Mouse (Mus musculus) neural tube, embryonic 10.5 days (tissue): Measurements from ENCODE around the gene Lpin3.

ENCODE experiments used
- DNase-seq: peaks from one replicate; pipeline ENCODE4 v3.0.0-alpha.2; 2017; ENCODE audit warnings: low spot score; ENCODE audit errors: extremely low spot score

The Lpin3 gene

GRCm38 (mm10) chr2:160886221-160886620 lies 5.8 kb downstream of the Lpin3 start:
- no peak for DNase-seq

GRCm38 (mm10) chr2:160887284-160887683 lies 6.8 kb downstream of the Lpin3 start:
- DNase-seq, result peak; percentile 83

GRCm38 (mm10) chr2:160887859-160888258 lies 7.4 kb downstream of the Lpin3 start:
- peak; percentile 34 for DNase-seq

GRCm38 (mm10) chr2:160891045-160891444 lies 10.6 kb downstream of the Lpin3 start:
- no peak for DNase-seq

- DNase-seq, result no peak
These were observed 11.2 kb downstream of the Lpin3 start for GRCm38 (mm10) chr2:160891697-160892096.

GRCm38 (mm10) chr2:160901656-160902412 lies 21.4 kb downstream of the Lpin3 start:
- DNase-seq, result no peak

GRCm38 (mm10) chr2:160905301-160905700 lies 24.8 kb downstream of the Lpin3 start:
- no peak for DNase-seq

GRCm38 (mm10) chr2:160906101-160906500 lies 25.6 kb downstream of the Lpin3 start:
- DNase-seq, result no peak

GRCm38 (mm10) chr2:160908607-160909006 lies 28.1 kb downstream of the Lpin3 start:
- DNase-seq, result no peak

GRCm38 (mm10) chr2:160910633-160911032 lies 30.2 kb downstream of the Lpin3 start:
- no peak for DNase-seq

GRCm38 (mm10) chr2:160911558-160912201 lies 31.2 kb downstream of the Lpin3 start:
- peak; percentile 64 for DNase-seq

GRCm38 (mm10) chr2:160912231-160912671 lies 31.8 kb downstream of the Lpin3 start, which contains the start of gene Emilin3:
TSS of gene Emilin3 (minus strand) at chr2:160912328.
- DNase-seq, result peak; percentile 60

- DNase-seq, result no peak
These were observed 34.2 kb downstream of the Lpin3 start for GRCm38 (mm10) chr2:160914656-160915055.

GRCm38 (mm10) chr2:160915821-160916610 lies 35.5 kb downstream of the Lpin3 start:
- DNase-seq, result no peak

- DNase-seq, result no peak
These were observed 36.2 kb downstream of the Lpin3 start for GRCm38 (mm10) chr2:160916714-160917113.

- no peak for DNase-seq
These were observed 36.8 kb downstream of the Lpin3 start for GRCm38 (mm10) chr2:160917313-160917712.

GRCm38 (mm10) chr2:160918154-160918929 lies 37.9 kb downstream of the Lpin3 start:
- no peak for DNase-seq

GRCm38 (mm10) chr2:160918930-160919215 lies 38.4 kb downstream of the Lpin3 start:
- no peak for DNase-seq

- DNase-seq, result no peak
These were observed 40.8 kb downstream of the Lpin3 start for GRCm38 (mm10) chr2:160921285-160921684.

GRCm38 (mm10) chr2:160925203-160925602 lies 44.7 kb downstream of the Lpin3 start:
- DNase-seq, result no peak

GRCm38 (mm10) chr2:160931378-160931777 lies 50.9 kb downstream of the Lpin3 start:
- DNase-seq, result no peak
